Mouse (Mus musculus): ENCODE data around the gene Pygm.
A peak's percentile ranks its signal among the peaks of the same experiment; 100 is the strongest.

Pygm gene

DNA sequence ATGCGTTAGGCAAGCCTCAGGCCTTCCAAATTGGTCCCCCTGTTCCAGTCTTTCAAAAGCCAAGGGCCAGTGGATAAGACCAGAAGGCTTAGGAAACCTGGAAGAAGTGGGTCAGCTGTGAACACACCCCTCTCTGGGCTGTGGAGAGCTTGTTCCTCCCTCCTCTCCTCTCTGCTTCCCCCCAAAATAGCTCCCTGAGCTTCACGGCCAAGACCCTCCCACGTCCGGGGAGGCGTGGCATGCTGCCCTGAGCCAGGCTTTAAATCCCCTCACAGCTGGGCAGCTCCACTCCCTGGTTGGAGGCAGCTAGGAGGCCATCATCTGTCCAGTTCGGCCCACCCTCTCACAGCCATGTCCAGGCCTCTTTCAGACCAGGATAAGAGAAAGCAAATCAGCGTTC, at the start of gene Pygm:
Gene Pygm (plus strand): TSS at position 272 of the 400 bp plus-strand sequence.
- peak in 1 of 2 experiments; percentile 48 for DNase-seq (ENCODE audit: low spot score in 2 of 2)

GRCm38 (mm10) chr19:6334673-6335457, 49.3 kb upstream of the Pygm start, which contains the start of gene Men1:
Men1 (plus strand) TSS chr19:6334979.
- DNase-seq (ENCODE audit: low spot score in 2 of 2): peak; percentile 80 to 94

- DNase-seq (ENCODE audit: low spot score in 2 of 2): peak; percentile 53 to 57
Measured at GRCm38 (mm10) chr19:6335458-6335827, 48.8 kb upstream of the Pygm start.

DNA sequence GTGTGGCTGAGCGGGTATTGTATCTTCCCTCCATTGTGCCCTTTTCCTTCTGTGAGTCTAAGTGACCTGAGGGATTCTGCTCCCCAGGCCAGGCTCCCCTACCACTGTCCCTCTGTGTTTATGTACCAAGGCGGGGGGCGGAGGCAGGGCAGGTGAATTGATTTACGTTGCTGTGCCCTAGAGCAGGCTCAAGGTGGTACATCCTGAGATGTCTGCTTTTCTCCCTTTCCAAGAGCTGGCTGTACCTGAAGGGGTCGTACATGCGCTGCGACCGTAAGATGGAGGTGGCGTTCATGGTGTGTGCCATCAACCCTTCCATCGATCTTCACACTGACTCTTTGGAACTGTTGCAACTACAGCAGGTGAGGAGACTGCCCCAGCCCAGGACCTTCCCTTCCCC, 47.3 kb upstream of the Pygm start:
- no peak for DNase-seq (ENCODE audit: low spot score in 2 of 2)

- no peak for DNase-seq (ENCODE audit: low spot score in 2 of 2)
Measured at GRCm38 (mm10) chr19:6338171-6338570, 46.0 kb upstream of the Pygm start.

DNA sequence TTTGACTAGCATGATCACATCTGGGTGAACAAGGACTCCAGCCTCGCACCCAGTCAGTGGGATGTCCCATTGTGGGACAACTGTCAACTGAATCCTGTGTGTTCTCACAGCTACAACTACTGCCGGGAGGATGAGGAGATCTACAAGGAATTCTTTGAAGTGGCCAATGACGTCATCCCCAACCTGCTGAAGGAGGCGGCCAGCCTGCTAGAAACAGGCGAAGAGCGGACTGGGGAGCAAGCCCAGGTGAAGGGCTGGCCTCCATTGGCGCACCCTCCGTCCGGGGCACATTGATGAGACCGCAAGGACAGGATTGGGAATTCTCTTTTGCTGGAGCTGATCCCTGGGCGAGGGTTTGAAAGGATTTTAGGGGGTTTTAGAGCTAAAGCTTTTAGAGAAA, 45.5 kb upstream of the Pygm start:
- no peak for DNase-seq (ENCODE audit: low spot score in 2 of 2)

GRCm38 (mm10) chr19:6339191-6339590, 45.0 kb upstream of the Pygm start:
- DNase-seq (ENCODE audit: low spot score in 2 of 2): no peak

DNA sequence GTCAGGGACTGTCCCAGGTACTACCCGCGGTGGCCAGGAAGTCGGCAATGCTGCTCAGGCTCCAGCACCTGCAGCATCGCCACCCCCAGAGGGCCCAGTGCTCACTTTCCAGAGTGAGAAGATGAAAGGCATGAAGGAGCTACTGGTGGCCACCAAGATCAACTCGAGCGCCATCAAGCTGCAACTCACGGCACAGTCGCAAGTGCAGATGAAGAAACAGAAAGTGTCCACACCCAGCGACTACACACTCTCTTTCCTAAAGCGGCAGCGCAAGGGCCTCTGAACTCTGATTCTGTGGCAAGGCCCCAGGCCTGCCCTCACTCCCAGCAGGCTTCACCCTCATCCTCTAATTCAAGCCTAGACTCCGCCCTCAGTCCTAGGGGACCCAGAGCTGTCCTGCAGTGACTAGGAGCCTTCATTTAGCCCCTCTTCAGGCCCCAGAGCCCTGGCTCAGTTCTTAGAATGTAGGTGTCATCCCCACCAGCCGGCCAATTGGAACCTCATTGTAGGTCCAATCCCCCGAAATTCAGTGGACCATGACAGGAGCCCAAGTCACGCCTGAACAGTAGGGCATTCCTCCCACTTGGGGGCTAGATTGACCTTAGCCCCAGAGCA, 44.2 kb upstream of the Pygm start:
- DNase-seq (ENCODE audit: low spot score in 2 of 2): peak; percentile 67 to 88

- DNase-seq (ENCODE audit: low spot score in 2 of 2): peak; percentile 90 to 95
Measured at GRCm38 (mm10) chr19:6340524-6341452, 43.4 kb upstream of the Pygm start, which contains the start of gene Map4k2. Map4k2 (plus strand) TSS chr19:6341135.

GRCm38 (mm10) chr19:6341453-6342077, 42.6 kb upstream of the Pygm start:
- peak in 1 of 2 experiments; percentile 44 for DNase-seq (ENCODE audit: low spot score in 2 of 2)

- DNase-seq (ENCODE audit: low spot score in 2 of 2): no peak
Measured at GRCm38 (mm10) chr19:6342276-6342933, 41.8 kb upstream of the Pygm start.

- no peak for DNase-seq (ENCODE audit: low spot score in 2 of 2)
Measured at GRCm38 (mm10) chr19:6343066-6343925, 40.9 kb upstream of the Pygm start.

DNA sequence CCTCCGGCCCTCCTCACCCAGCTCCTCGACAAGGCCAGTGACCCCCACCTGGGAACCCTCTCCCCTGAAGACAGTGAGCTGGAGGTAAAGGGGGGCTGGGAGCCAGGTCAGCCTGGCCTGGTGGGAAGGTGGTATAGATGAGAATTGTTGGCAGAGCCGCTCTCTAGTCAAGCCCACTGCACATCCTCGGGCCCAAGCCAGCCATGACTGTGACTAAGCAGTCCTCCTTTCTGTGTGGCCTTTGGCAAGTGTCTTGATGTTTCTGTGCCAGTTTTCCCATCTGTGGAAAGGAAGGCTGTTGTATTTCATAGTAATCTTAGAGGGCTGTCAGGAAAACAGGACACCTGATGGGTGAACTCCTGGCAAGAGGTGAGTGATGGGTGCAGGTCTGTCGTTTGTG, 40.2 kb upstream of the Pygm start:
- DNase-seq (ENCODE audit: low spot score in 2 of 2): no peak

DNA sequence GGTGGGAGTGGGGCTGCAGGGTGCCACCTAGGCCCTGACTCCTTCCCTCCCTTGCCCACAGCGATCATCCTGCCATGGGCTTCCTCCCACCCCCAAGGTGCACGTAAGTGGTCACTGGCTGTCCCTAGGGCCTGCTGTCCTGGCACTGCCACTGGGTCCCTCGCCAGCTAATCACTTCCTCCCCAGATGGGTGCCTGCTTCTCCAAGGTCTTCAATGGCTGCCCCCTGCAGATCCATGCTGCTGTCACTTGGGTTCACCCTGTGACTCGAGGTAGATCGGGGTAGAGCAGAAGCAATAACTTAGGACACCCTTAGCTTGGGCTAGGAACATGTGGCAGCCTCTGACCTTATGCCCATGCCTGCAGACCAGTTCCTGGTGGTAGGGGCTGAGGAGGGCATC, 38.2 kb upstream of the Pygm start:
- no peak for DNase-seq (ENCODE audit: low spot score in 2 of 2)

DNA sequence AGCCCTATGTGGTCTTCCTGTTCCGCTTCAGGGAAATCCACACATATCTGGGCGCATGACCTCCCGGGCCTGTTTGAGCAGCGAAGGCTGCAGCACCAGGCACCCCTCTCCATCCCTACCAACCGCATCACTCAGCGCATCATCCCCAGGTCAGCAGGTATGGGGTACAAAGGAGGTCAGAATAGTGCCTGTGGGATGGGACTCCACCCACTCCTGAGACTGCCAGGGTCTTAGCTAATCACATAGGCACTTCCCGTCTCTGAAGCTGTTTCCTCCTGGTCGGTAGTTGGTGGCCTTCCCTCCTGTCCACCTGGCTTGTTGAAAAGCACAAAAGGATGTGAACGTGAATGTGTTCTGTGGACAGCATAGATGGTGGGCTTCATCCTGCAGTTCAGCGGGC, 37.5 kb upstream of the Pygm start:
- DNase-seq (ENCODE audit: low spot score in 2 of 2): no peak

- DNase-seq (ENCODE audit: low spot score in 2 of 2): no peak
Measured at GRCm38 (mm10) chr19:6347615-6348014, 36.6 kb upstream of the Pygm start.

- DNase-seq (ENCODE audit: low spot score in 2 of 2): no peak
Measured at GRCm38 (mm10) chr19:6348717-6349116, 35.5 kb upstream of the Pygm start.

DNA sequence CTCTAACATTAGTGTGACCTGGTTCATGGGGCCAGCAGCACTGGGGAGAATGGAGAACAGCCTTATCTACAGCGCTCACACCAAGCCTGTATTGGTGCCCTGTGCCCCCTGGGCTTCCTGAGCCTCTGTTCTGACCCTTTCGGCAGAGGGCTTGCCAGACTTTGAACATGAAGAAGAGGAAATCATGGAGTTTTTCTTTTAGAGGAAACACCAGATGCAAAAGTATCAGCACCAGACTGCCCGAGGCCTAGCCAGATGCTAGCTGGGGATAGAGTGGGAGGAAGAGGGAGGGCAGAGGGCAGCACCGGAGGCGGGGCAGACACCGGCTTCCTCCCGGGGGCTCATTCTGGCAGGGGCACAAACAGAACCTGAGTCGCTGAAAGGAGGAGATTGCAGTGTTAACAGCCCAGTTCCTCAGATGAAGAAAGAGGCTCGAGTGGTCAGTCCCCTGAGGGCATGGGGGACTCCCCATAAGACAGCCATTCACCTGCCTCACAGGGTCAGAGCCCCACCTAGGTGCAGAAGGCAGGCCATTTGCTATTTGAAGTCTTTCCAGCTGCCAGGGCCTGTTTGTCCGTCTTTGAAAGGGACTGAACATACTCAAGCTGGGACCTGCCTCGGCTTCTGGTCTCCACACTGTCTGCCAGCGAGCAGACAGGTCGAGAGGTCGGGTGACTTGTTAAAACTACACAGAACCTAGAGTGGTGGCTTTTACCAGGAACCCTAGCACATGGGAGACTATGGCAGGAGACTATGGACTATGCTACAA, 34.8 kb upstream of the Pygm start:
- peak in 1 of 2 experiments; percentile 44 for DNase-seq (ENCODE audit: low spot score in 2 of 2)

DNA sequence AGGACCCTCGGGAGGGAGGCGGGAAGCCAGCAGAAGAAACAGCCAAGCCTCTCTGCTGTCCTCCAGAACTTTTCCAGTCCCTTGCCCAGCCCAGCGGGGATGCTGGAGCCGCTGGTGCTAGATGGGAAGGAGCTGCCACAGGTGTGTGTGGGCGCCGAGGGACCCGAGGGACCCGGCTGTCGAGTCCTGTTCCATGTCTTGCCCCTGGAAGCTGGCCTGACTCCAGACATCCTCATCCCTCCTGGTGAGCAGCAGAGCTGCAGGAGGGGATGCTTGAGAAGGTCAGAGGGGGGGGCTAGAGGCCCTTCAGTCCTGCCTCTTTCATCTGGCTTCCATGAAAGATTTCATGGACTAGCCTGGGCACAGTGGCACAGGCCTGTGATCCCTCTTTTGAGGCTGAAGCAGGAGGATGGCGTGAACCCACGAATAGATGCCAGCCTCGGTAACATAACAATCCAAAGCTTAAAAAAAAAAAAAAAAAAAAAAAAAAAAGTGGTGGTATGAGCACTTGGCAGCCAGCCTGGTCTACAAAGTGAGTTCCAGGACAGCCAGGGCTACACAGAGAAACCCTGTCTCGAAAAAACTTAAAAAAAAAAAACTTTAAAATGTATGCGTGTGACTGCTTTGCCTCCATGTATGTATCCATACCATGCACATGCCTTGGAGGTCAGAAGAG, 32.6 kb upstream of the Pygm start:
- no peak for DNase-seq (ENCODE audit: low spot score in 2 of 2)
